Mouse (Mus musculus): ENCODE data around the gene Bpifb9a. TPM values are rescaled to one million over a fixed set of nuclear protein-coding genes. Genes with fewer than 3 reads are reported as not detected.

Bpifb9a gene
- polyA plus RNA-seq, 1 experiment from 2014 or later, result not detected

Other genes with a start within 250 kb of the Bpifb9a start
- gene Bpifa2, start 249.6 kb upstream of the Bpifb9a start, polyA plus RNA-seq (2014; fragmentation: Nextera tagmentation; extraction: Ambion mirVana), result not detected in 2 replicates
- gene Bpifa3, start 127.5 kb upstream of the Bpifb9a start, polyA plus RNA-seq (2014; fragmentation: Nextera tagmentation; extraction: Ambion mirVana), result not detected in 2 replicates
- gene Bpifa1, start 115.0 kb upstream of the Bpifb9a start, polyA plus RNA-seq (2014; fragmentation: Nextera tagmentation; extraction: Ambion mirVana), result not detected in 2 replicates
- gene Bpifa5, start 95.2 kb upstream of the Bpifb9a start, polyA plus RNA-seq (2014; fragmentation: Nextera tagmentation; extraction: Ambion mirVana), result not detected in 2 replicates
- gene Bpifb1, start 67.0 kb upstream of the Bpifb9a start, polyA plus RNA-seq (2014; fragmentation: Nextera tagmentation; extraction: Ambion mirVana), result 148 and 184 TPM in 2 replicates
- gene Bpifb5, start 34.1 kb upstream of the Bpifb9a start, polyA plus RNA-seq (2014; fragmentation: Nextera tagmentation; extraction: Ambion mirVana), result 0.45 and 1.0 TPM in 2 replicates
- not detected in 2 replicates for gene Bpifb9b, start 49.4 kb downstream of the Bpifb9a start, polyA plus RNA-seq (2014; fragmentation: Nextera tagmentation; extraction: Ambion mirVana)
- 12.2 and 15.8 TPM in 2 replicates for gene Cdk5rap1, start 115.2 kb downstream of the Bpifb9a start, polyA plus RNA-seq (2014; fragmentation: Nextera tagmentation; extraction: Ambion mirVana)
- 2.4 and 3.1 TPM in 2 replicates for gene Snta1, start 150.2 kb downstream of the Bpifb9a start, polyA plus RNA-seq (2014; fragmentation: Nextera tagmentation; extraction: Ambion mirVana)
- gene Cbfa2t2, start 178.6 kb downstream of the Bpifb9a start, polyA plus RNA-seq (2014; fragmentation: Nextera tagmentation; extraction: Ambion mirVana), result 43.6 and 45.3 TPM in 2 replicates